Mouse (Mus musculus): ENCODE results near the gene Rabgef1. TPM values are rescaled to one million over a fixed set of nuclear protein-coding genes. Genes with fewer than 3 reads are reported as not detected.

The Rabgef1 gene
- polyA plus RNA-seq (2012; rRNA removed): 64.4 and 70.6 TPM in 2 replicates

- DNase-seq (ENCODE audit: low spot score): peak; percentile 91
Measured at GRCm38 (mm10) chr5:130171423-130171954, at the start of gene Rabgef1. TSS of gene Rabgef1 (plus strand) at chr5:130171798.

- no peak for DNase-seq (ENCODE audit: low spot score)
Measured at GRCm38 (mm10) chr5:130122355-130122754, 49.2 kb upstream of the Rabgef1 start.

GRCm38 (mm10) chr5:130124271-130124670 is 47.3 kb upstream of the Rabgef1 start:
- DNase-seq (ENCODE audit: low spot score): no peak

- DNase-seq (ENCODE audit: low spot score): no peak
Measured at GRCm38 (mm10) chr5:130128686-130129523, 42.7 kb upstream of the Rabgef1 start.

GRCm38 (mm10) chr5:130129524-130129793 is 42.1 kb upstream of the Rabgef1 start:
- DNase-seq (ENCODE audit: low spot score): no peak

GRCm38 (mm10) chr5:130136597-130136996 is 35.0 kb upstream of the Rabgef1 start:
- DNase-seq (ENCODE audit: low spot score): no peak

GRCm38 (mm10) chr5:130139393-130139792 is 32.2 kb upstream of the Rabgef1 start:
- DNase-seq (ENCODE audit: low spot score): peak; percentile 61

GRCm38 (mm10) chr5:130141138-130141537 is 30.5 kb upstream of the Rabgef1 start:
- no peak for DNase-seq (ENCODE audit: low spot score)

- no peak for DNase-seq (ENCODE audit: low spot score)
Measured at GRCm38 (mm10) chr5:130142041-130142440, 29.6 kb upstream of the Rabgef1 start.

GRCm38 (mm10) chr5:130143101-130143500 is 28.5 kb upstream of the Rabgef1 start:
- no peak for DNase-seq (ENCODE audit: low spot score)

GRCm38 (mm10) chr5:130143977-130144333 is 27.6 kb upstream of the Rabgef1 start:
- peak; percentile 49 for DNase-seq (ENCODE audit: low spot score)

GRCm38 (mm10) chr5:130144334-130145312 is 27.0 kb upstream of the Rabgef1 start, which contains the start of gene Kctd7:
TSS of gene Kctd7 (plus strand) at chr5:130144861.
- DNase-seq (ENCODE audit: low spot score): peak; percentile 87

- no peak for DNase-seq (ENCODE audit: low spot score)
Measured at GRCm38 (mm10) chr5:130145961-130146360, 25.6 kb upstream of the Rabgef1 start.

- no peak for DNase-seq (ENCODE audit: low spot score)
Measured at GRCm38 (mm10) chr5:130149726-130150310, 21.8 kb upstream of the Rabgef1 start.

- no peak for DNase-seq (ENCODE audit: low spot score)
Measured at GRCm38 (mm10) chr5:130154286-130154685, 17.3 kb upstream of the Rabgef1 start.

- DNase-seq (ENCODE audit: low spot score): no peak
Measured at GRCm38 (mm10) chr5:130158545-130158944, 13.1 kb upstream of the Rabgef1 start.

GRCm38 (mm10) chr5:130159761-130160201 is 11.8 kb upstream of the Rabgef1 start:
- DNase-seq (ENCODE audit: low spot score): no peak

GRCm38 (mm10) chr5:130163670-130164069 is 7.9 kb upstream of the Rabgef1 start:
- peak; percentile 54 for DNase-seq (ENCODE audit: low spot score)

- DNase-seq (ENCODE audit: low spot score): no peak
Measured at GRCm38 (mm10) chr5:130165213-130165612, 6.4 kb upstream of the Rabgef1 start.

GRCm38 (mm10) chr5:130169109-130169508 is 2.5 kb upstream of the Rabgef1 start:
- no peak for DNase-seq (ENCODE audit: low spot score)

GRCm38 (mm10) chr5:130170666-130171422 is 754 bp upstream of the Rabgef1 start:
- DNase-seq (ENCODE audit: low spot score): no peak
